Mouse (Mus musculus): Measurements from ENCODE around the gene AI413582.

Gene AI413582

DNA sequence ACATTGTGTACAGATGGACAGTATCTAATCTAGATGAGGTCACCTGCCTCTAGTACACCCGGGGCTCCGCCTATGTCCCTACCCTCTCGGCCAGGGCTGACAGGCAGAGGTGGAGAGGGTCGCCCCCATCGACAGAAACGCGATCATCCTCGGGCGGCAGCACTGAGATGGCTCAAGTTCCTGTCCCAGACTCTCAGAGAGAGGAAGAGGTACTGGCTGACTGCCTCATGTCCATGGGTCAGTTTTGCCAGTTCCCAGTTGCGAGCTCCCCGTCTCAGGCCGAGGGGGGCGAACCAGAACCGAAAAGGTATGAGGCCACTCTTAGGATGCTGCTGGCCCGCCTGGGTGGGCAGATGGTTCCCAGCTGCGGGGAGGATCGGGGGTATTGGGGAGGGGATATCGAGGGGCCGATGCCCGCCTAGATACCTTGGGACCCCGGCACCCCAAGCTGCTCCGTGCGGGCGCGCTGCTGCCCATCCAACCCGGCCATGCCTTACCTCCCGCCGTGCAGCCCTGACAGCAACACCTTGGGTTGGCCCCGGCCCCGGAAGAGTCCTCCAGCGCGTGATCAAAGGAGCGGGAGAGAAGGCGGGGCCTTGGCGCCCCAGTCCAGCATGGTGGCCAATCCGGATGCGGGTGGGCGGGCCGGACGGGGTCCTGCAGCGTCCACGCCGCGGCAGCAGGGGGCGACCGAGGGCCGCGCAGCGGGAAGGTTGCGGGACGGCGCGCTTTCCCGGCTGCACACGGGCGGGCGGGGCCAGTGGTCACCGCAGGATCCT is at the start of gene AI413582:
TSS of gene AI413582 (minus strand) at position 594 of the 779 bp plus-strand sequence.
- peak; percentile 97 for DNase-seq

DNA sequence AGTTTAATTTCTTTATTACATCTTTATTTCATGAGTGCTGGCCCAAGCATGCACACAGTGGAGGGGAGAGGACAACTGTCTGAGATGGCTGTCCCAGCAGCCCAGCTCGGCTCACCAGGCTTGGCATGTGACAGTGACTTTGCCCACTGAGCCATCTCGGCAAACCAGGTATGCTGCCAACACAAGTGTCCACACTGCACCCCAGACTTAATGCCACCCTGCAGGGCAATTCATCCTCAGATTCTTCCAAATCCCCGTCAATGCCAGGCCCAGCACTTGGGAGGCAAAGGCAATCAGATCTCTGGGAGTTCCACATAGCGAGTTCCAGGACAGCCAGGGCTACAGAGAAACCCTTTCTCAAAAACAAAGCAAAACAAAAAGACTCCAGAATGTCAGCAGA is 47.5 kb upstream of the AI413582 start:
- DNase-seq = no peak

DNA sequence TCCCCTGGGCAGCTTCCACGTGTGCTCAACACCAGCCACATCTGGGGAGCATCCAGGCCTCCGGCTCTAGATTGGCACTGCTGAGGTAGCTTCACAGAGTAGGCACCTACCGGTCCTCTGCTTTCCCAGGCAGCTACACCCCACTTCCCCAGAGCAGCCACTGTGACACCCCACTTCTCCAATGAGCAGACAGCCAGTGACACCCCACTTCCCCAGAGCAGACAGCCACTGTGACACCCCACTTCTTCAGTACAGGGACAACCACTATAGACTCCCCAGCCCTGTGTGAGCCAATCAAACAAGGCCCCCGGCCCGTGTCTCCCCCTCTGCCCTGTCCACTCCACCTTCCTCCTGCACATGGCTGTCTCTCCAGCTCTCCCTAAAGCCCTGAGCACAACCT is 46.4 kb upstream of the AI413582 start:
- DNase-seq = no peak

DNA sequence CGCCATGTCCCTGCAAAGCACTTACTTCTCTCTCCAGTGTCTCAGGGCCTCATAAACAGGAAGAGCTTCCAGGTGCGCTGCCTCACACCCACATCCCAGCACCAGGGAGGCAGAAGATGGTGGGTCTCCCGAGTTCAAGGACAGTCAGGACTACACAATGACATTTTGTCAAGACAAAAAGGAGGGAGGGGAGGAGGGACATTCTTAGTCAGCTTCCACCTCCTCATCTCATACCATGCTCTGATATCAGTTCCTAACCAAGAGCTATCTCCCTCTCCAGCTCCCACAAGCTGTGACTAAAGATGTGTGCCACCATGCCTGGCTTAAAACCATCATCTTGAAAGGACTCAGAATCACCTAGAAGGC is 45.9 kb upstream of the AI413582 start:
- DNase-seq = no peak

DNA sequence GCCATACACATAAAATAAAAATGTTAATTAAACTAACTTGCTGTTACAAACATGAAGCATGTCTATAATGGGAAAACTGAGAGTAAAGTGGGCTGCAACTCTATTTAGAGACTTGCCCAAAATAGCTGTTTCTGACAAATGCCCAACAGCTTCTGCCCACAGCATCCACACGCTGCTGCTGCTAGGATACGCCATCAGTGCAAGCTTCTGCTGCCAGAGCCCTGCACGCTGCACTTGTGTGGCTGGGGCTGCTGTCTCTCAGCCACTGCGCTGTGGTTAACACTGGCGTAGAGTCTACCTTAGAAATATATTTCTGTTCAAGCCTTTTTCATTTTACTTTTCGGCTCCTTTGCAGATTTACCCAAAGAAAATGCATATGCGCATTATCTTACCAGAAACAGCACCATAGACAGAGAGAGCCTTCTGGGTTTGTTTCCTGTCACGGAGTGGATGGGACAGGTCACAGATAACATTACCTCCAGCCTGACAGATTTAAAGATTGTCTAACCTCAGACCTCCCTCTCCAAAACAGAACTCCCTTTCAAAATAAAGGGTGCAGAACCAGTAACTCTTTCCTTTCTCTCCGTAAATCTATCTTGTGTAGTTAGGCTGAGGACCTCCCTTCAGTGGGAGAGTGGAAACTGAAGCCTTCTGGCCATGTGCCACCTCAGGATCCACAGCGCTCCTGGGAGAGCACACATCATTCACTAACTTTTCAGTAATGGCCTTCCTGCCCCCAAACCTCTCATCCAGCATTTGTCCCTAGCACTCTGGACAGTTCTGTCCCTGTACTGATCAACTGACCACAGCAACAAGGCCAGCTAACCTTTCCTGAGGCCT is 45.3 kb upstream of the AI413582 start:
- no peak for DNase-seq

DNA sequence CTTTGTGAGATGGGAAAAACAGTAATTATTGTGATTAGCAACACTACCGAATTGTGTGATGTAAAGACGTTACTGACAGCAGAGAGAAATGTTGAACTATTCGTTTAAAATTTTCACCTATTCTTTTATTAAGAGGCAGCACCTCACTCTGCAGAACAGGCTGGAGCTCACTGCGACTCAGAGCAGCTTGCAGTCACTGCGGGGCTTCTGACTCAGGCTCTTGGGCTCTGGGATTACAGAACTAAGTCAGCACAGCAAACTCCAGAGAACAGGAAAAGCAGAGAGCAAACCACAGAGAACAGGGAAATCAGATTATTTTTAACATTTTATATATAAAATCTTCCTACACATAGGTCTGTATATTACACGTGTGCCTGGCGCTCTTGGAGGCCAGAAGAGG is 44.0 kb upstream of the AI413582 start:
- no peak for DNase-seq

DNA sequence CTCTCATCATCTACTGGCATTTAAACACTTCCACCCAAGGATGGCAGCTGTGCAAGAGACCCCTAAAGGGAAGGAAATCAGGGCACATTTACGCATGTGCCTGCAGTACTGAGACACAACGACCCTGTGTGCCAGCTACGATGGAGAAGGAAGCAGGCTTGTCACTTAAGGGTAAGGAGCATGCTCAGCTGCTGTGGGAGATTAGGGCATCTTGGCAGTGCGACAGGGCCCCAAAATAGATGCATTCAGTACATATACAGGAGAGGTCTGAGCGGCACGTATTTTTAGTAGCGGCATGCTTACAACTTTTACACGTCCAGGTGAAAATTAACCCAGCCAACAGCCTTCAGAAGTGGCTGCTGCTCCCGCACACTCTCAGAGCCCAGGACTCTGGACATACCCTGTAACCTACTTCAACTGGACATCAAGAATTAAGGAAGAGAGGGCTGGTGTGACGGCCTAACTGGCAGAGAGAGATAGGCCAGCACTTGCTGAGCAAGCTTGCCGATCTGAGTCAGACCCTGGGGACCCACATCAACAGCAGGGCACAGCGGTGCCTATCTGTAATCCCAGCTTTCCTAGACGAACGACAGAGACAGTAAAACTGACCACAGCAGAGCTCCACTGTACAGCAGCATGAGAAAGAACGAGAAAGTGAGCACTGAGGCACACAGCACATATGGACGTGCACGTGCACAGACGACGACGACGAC is 38.1 kb upstream of the AI413582 start:
- no peak for DNase-seq

DNA sequence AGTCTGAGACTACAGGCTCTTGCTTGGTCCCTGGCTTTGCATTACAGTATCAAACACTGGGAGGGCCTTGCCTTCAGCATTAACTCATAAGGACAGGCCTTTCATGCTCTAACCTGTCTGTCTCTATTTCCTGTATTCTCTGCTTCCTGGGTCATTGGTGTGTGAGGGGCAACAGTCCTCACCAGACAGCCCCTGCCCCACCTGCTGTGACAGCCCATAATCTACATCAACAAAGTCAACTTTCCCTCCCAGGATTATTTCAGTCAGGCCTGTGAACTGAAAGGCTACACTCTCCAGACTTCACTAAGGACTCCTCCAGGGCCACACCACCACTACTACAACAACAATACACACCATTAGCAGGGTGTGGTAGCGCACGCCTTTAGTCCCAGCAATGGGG is 37.5 kb upstream of the AI413582 start:
- DNase-seq = no peak

DNA sequence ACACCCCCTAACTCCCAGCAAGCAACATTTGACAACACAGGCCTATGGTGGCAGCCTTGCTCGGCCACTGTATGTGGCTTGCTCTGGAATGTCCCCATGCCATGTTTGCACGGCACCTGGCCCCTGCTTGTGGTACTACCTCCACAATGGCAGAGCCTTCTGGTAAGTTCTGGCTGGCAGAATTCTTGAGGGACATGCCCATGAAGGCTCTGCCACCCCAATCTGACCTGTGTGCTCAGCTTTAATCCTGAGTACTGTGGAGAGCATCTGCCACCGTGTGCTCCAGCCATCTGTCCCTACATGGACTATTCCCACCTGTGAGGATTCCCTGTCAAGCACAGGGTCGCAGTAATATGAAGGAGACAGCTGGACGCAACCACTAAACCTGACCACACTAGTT is 35.3 kb upstream of the AI413582 start:
- no peak for DNase-seq

DNA sequence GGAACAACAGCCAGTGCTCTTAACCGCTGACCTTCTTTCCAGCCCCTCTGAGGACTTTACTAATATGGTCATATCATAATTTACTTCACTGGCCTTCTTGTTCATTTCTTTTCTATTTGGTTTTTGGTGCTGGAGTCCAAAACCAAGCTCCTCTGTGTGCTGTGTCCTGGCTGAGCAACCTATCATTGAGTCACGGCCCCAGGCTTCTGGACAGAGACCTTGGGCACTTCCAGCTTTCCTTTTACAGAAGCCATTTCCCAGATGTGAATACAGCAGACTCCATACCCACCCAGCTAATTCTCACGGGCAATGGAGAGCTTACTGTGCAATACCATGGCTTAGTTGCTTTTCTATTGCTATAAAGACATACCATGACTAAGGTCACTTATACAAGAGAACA is 34.7 kb upstream of the AI413582 start:
- DNase-seq = no peak

DNA sequence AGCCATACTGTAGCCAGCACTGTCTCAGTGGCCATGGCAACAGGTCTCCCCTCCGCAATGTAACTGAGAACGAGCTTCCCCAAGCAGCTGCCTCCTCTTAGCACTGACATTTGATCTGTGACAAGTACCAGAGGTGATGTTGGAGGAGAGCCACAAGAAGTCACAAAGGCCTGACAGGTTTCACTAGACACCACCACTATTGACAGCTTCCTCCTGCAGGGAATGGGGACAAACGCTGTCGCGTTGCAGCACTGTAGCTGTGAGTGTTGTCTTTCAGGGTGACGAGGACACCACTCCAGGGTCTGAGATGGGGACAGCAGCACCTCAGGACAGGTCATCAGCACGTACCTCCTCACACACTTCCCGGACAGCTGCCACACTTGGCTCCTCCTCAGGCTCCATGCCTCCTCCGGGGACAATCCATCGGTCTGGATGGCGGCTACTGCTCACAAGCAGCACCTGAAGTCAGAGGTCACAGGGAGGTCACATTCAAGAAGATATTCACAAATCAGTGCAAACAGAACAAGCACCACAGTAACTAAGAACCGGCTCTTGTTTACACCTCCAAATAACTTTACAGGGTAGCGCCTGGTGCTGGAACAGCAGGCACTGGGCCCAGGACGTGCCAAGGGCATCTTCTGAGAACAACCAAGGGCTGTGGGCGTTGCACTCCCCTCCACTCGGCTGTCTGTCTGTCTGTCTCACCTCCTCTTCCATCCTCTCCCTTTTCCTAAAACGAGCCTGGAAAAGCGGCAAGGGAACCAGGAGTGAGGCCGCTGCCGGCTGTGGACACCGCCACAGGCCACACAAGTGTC is 31.0 kb upstream of the AI413582 start:
- no peak for DNase-seq

DNA sequence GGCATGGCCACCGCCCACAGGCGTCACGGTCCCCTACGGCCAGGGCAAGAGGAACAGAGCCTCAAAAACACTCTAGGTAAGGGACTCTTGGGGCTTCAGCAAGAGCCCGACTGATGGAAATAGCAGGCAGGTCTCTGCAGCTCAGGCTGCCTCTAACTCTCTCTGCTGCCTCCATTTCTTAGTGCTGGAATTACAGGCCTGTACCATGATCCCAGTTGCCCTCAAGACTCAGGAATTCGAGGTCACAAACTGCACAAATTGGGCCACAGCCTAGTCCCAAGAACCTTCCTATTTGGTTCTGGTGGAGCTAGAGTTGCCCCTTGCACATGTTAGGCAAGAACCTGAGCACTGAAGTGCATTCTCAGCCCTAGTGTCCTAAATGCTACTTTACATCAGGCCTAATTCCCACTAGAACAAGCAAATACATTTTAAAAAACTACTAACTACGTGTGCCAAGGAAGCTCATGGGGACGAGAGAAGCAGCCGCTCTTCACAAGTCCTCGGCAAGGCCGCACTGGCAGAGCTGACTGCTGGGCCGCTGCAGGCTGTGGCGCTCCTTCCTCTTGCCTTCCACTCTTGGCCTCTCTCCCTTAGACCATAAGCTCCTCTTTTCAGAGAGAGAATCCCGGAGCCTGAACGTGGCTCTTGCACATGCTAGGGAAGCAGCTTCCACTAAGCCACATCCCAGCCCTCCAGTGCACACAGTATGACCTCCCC is 30.3 kb upstream of the AI413582 start:
- DNase-seq = no peak

DNA sequence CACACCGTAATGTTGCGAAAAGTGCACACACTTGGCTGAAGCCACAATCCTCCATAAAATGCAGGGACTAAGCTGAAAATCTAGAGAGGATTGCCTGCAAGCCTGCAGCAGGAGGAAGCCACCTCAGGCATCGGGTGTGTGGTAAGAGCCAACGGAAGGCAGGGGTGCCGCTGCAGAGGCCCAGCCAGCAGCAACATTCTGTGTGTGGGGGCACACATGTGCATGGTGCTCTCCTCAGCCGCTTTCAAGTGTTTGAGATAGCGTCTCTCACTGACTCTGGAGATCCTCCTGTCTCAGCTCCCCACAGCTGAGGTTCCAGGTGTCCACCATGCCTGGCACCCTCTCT is 27.0 kb upstream of the AI413582 start:
- DNase-seq = no peak

DNA sequence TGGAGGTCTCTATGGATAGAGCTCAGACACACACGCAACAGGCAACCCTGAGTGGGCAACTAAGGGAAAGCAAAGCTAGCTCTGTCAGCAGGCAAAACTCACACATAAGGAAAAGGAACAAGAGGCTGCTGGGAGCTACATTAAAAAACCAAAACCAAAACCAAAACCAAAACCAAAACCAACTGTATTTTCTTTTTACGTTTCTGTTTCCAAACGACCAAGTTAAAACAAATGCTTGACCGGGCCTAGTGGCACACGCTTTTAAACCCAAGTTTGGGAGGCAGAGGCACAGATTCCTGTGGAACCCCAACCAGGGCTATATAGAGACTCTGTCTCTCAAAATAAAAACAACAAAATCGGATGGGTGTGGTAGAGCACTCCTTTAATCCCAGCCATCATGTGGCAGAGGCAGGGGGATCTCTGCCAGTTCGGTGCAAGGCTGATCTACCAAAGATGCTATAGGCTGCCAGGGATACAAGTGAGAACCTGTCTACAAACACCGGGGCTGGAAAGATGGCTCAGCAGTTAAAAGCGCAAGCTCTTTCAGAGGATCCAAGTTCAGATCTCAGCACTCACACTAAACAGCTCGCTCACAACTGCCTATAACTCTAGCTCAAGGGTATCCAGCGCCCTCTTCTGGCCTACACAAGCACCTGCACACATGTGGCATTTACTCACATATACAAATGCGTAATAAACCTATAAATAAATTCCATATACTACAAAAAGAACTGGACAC is 26.4 kb upstream of the AI413582 start:
- DNase-seq = no peak

DNA sequence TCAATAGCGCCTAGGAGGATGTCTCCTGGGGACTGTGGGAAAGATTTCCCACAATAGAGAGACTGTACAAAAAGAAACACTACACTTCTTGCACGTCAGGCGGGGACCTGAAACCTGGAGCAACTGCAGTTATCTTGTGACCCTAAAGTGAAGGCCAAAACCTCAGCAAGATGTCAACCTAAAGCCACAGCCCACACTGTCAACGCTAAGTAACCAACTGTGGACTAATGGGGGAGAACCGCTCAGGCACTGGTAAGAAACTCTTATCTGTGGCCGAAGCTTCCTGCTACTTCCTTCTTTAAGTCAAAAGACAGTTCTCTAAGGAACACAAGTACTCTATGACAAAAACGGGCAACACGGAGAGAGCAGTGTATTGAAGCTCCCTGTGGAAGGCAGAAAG is 22.7 kb upstream of the AI413582 start:
- DNase-seq = no peak

DNA sequence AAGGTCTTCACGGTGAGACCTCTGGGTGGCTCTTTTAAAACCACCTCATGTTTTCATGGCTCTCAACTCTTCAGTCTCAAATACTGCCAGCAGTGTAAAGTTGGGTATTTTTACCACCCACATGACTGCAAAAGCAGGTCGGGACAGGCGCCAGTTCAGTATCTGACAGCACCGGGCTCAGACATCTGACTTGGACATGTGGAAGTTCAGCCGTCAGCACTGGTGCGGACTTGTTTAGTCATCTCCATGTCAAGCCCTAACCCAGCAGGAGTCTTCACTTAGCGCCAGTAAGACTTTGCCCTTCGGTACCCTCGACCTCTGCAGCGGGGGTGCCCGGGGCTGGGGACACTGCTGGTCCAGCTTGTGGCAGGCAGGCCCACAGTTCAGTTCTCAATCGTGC is 21.7 kb upstream of the AI413582 start:
- peak; percentile 73 for DNase-seq

DNA sequence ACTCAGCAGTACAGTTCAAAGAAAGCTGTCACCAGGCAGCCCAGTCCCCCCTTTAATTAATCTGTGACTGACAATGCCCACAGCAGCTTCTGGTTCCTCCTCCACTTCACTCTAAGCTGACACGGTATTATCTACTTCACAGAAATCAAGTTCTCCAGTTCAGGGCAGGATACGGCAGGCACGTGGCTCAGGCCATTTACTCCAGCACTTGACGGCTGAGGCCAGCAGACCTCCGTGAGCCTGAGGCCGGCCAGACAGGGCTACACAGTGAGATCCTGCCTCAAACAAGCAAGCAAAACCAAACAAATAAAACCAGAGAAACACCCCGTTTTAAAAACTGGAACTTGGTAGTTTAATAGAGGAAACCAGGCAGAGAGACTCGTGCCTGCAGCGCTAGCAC is 21.1 kb upstream of the AI413582 start:
- no peak for DNase-seq

DNA sequence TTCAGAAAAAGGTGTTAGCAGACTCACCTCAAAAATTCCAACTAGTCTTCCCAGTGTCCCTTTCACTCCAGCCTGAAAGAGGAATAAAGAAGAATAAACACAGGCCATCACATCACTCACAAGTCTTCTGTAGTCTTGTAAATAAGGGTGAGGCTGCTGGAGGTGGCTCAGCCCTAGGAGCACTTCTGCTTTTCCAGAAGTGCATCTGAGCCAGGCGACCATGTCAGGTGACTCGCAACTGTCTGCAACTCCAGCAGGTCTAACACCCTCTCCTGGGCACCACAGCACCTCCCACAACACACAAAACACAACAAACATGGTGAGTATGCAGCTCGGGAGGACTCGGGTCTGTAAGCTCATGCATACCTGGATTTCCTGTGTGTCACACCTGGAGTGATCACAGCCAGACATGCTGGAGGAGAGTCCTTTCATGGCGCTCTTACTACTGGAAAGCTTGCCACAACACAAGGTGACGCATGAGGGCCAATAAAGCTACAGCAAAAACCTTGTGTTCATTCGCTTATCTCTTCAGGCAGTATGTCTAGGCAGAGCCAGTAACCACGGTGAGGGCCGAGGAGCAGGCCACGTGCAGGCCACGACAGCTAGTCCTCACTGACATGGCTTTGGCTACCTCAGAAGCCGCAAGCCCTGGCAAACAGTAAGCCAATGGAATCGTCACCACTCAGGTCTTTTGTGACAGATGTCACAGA is 17.8 kb upstream of the AI413582 start:
- no peak for DNase-seq

DNA sequence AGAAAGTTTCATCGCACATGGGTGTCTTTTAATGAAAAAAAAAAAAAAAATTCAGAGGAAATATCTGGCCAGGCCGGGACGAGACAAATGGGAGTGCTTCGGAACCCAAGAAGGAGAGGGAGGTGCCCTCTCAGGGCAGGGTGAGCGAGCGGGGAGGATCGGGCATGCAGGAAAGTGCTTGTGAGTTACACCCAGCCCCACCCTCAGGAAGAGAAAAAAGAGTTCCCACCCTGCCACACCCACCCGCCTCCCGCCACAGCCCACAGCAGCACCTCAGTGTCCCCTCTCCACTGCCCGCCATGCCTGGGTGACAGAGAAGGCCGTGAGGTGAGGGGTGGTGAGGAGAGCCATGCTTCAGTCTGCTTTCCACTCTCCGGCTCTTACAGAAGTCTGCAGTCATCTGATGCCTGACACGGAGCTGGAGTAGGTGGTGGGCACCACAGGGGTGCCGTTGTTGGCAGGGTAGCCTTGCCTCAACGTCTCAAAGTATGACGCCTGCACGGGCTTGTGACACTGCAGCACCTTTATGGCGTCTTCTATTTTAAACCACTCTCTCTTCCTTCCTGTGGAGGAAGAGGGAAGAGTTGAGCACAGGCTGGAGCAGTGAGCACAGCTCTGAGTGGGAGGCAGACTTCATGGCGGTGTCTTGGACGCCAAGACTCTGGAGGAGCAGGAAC is 15.0 kb upstream of the AI413582 start:
- DNase-seq = no peak

DNA sequence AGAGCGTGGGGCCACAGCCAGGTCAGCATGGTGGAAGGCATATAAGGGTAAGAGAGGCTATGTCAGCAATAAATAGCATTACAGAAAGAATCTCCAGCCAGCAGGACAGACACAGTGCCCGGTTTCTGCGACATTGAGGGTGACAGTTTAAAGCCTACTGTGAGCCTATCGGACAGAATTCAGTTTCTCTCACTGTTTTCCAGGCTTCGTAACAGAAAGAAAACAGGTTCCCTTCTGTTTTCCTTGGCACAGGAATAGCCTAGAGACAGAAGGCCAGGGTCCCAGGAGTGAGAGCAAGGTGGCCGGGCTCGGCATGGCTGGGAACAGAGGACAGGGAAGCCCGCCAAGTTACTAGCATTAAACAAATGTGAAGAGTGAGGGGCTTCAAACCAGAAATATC is 14.3 kb upstream of the AI413582 start:
- no peak for DNase-seq
